Mouse (Mus musculus): Measurements from ENCODE around the gene Hdac4.

Hdac4 gene

GRCm38 (mm10) chr1:91967041-91967440 is 228.5 kb downstream of the Hdac4 start:
- DNase-seq (ENCODE audit: low spot score) = no peak

GRCm38 (mm10) chr1:91964486-91965335 is 230.8 kb downstream of the Hdac4 start:
- no peak for DNase-seq (ENCODE audit: low spot score)

GRCm38 (mm10) chr1:91962256-91962655 is 233.2 kb downstream of the Hdac4 start:
- no peak for DNase-seq (ENCODE audit: low spot score)

GRCm38 (mm10) chr1:91961231-91961630 is 234.3 kb downstream of the Hdac4 start:
- DNase-seq (ENCODE audit: low spot score) = no peak

GRCm38 (mm10) chr1:91959891-91960290 is 235.6 kb downstream of the Hdac4 start:
- no peak for DNase-seq (ENCODE audit: low spot score)

- DNase-seq (ENCODE audit: low spot score) = no peak
Observed at GRCm38 (mm10) chr1:91959044-91959443, 236.5 kb downstream of the Hdac4 start.

GRCm38 (mm10) chr1:91956229-91956628 is 239.3 kb downstream of the Hdac4 start:
- no peak for DNase-seq (ENCODE audit: low spot score)

- no peak for DNase-seq (ENCODE audit: low spot score)
Observed at GRCm38 (mm10) chr1:91954954-91955353, 240.5 kb downstream of the Hdac4 start.

GRCm38 (mm10) chr1:91952912-91953311 is 242.6 kb downstream of the Hdac4 start:
- no peak for DNase-seq (ENCODE audit: low spot score)

GRCm38 (mm10) chr1:91947441-91947840 is 248.1 kb downstream of the Hdac4 start:
- no peak for DNase-seq (ENCODE audit: low spot score)

GRCm38 (mm10) chr1:91942583-91942982 is 252.9 kb downstream of the Hdac4 start:
- DNase-seq (ENCODE audit: low spot score) = no peak

GRCm38 (mm10) chr1:91942031-91942430 is 253.5 kb downstream of the Hdac4 start:
- no peak for DNase-seq (ENCODE audit: low spot score)

- DNase-seq (ENCODE audit: low spot score) = no peak
Observed at GRCm38 (mm10) chr1:91941094-91941493, 254.4 kb downstream of the Hdac4 start.

GRCm38 (mm10) chr1:91935171-91935570 is 260.3 kb downstream of the Hdac4 start:
- DNase-seq (ENCODE audit: low spot score) = no peak

- DNase-seq (ENCODE audit: low spot score) = no peak
Observed at GRCm38 (mm10) chr1:91933681-91934080, 261.8 kb downstream of the Hdac4 start.

- DNase-seq (ENCODE audit: low spot score) = no peak
Observed at GRCm38 (mm10) chr1:91932221-91932620, 263.3 kb downstream of the Hdac4 start.

GRCm38 (mm10) chr1:91931786-91932185 is 263.7 kb downstream of the Hdac4 start:
- no peak for DNase-seq (ENCODE audit: low spot score)

GRCm38 (mm10) chr1:91931196-91931595 is 264.3 kb downstream of the Hdac4 start:
- no peak for DNase-seq (ENCODE audit: low spot score)

- DNase-seq (ENCODE audit: low spot score) = no peak
Observed at GRCm38 (mm10) chr1:91929051-91929450, 266.4 kb downstream of the Hdac4 start.

GRCm38 (mm10) chr1:91927536-91928315 is 267.8 kb downstream of the Hdac4 start:
- no peak for DNase-seq (ENCODE audit: low spot score)

- DNase-seq (ENCODE audit: low spot score) = no peak
Observed at GRCm38 (mm10) chr1:91923567-91923966, 271.9 kb downstream of the Hdac4 start.

GRCm38 (mm10) chr1:91922235-91923152 is 273.0 kb downstream of the Hdac4 start:
- no peak for DNase-seq (ENCODE audit: low spot score)
